Comparison of ENCODE assay signal across 28 mouse cellular contexts in the genomic region with DNA sequence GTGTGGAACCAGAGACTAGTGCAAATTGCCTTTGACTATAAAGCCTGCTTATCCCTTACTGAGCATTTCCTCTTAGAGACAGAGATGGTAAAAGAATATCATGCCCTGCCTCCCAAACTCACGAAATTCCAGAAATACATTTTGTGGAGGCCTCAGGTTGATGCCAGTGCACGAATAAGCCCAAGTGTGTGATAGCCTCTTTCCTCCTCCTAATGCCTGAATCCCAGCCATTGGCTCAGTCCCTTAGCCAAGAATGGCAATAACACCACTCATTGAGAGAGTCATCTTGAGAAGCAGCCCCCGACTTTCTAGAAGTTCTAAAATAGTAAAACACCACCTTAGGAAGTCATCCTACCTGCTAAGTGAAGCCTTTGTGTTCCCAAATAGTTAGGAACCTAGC.
"Had no signal": no experiment of that assay in that cellular context is flagged by ENCODE, and none has a peak within 500 bp of the region (broad histone marks: within the 10 kb centered on the region; RNA-seq: fewer than 3 reads in every experiment).

No protein-coding gene starts in this region.

- H3K4me3 ChIP-seq: embryonic facial prominence, embryonic 10.5 days; embryonic facial prominence, embryonic 12.5 days; embryonic facial prominence, embryonic 13.5 days; embryonic facial prominence, embryonic 15.5 days; erythroblast, embryonic 14.5 days; forebrain, embryonic 10.5 days; forebrain, embryonic 12.5 days; forebrain, embryonic 13.5 days; forebrain, embryonic 15.5 days; gastrocnemius, adult 2 months; heart, adult 2 months had no signal

- H3K4me2 ChIP-seq: embryonic facial prominence, embryonic 12.5 days; embryonic facial prominence, embryonic 13.5 days; embryonic facial prominence, embryonic 15.5 days; forebrain, embryonic 12.5 days; forebrain, embryonic 13.5 days; forebrain, embryonic 15.5 days had no signal

- H3K36me3 ChIP-seq: embryonic facial prominence, embryonic 10.5 days; embryonic facial prominence, embryonic 12.5 days; embryonic facial prominence, embryonic 13.5 days; embryonic facial prominence, embryonic 15.5 days; forebrain, embryonic 10.5 days; forebrain, embryonic 12.5 days; forebrain, embryonic 15.5 days had no signal

- H3K4me1 ChIP-seq: embryonic facial prominence, embryonic 12.5 days; embryonic facial prominence, embryonic 13.5 days; embryonic facial prominence, embryonic 15.5 days; forebrain, embryonic 10.5 days; forebrain, embryonic 12.5 days; forebrain, embryonic 13.5 days; forebrain, embryonic 15.5 days had no signal

- H3K27me3 ChIP-seq: embryonic facial prominence, embryonic 12.5 days; embryonic facial prominence, embryonic 13.5 days; embryonic facial prominence, embryonic 15.5 days; forebrain, embryonic 12.5 days; forebrain, embryonic 13.5 days; forebrain, embryonic 15.5 days had no signal

- ATAC-seq: forebrain, embryonic 13.5 days; forebrain, embryonic 14.5 days; forebrain, embryonic 15.5 days; forebrain, embryonic 16.5 days; forebrain, postnatal 0 days had no signal

- H3K9ac ChIP-seq: embryonic facial prominence, embryonic 12.5 days; embryonic facial prominence, embryonic 13.5 days; embryonic facial prominence, embryonic 15.5 days; forebrain, embryonic 12.5 days; forebrain, embryonic 13.5 days; forebrain, embryonic 15.5 days; forebrain, postnatal 0 days had no signal

- H3K27ac ChIP-seq: embryonic facial prominence, embryonic 10.5 days; embryonic facial prominence, embryonic 12.5 days; embryonic facial prominence, embryonic 13.5 days; embryonic facial prominence, embryonic 15.5 days; forebrain, embryonic 10.5 days; forebrain, embryonic 12.5 days; forebrain, embryonic 13.5 days; forebrain, embryonic 15.5 days; gastrocnemius, adult 2 months; heart, adult 2 months had no signal

- H3K9me3 ChIP-seq: embryonic facial prominence, embryonic 10.5 days; embryonic facial prominence, embryonic 12.5 days; embryonic facial prominence, embryonic 13.5 days; embryonic facial prominence, embryonic 15.5 days; forebrain, embryonic 10.5 days; forebrain, embryonic 12.5 days; forebrain, embryonic 13.5 days; forebrain, embryonic 15.5 days had no signal

- DNase-seq: cerebellum, adult 8-10 months; cerebellum, adult 9-10 months; cerebellum, adult 9-11 months; cerebellum, postnatal 10 days; cerebellum, postnatal 14 days; cerebellum, postnatal 25 days; cerebellum, postnatal 36 days; embryo, embryonic 11 days; forebrain, postnatal 0 days; gastrocnemius, adult 2 months; gastrocnemius, postnatal 10 days; gastrocnemius, postnatal 14 days; gastrocnemius, postnatal 25 days; gastrocnemius, postnatal 36 days; heart, adult 11 months; heart, adult 18-20 months; heart, adult 2 months had no signal
